Mouse (Mus musculus) testis, postnatal 14 days (tissue): ENCODE results near the gene Slc25a21.

ENCODE experiments used
- DNase-seq: peaks from one replicate; pipeline ENCODE4 v3.0.0; 2021; ENCODE audit warnings: low spot score

Slc25a21 gene

GRCm38 (mm10) chr12:57016324-57016723 lies 180.9 kb downstream of the Slc25a21 start:
- no peak for DNase-seq

GRCm38 (mm10) chr12:57009010-57009409 lies 188.3 kb downstream of the Slc25a21 start:
- DNase-seq, result no peak

DNA sequence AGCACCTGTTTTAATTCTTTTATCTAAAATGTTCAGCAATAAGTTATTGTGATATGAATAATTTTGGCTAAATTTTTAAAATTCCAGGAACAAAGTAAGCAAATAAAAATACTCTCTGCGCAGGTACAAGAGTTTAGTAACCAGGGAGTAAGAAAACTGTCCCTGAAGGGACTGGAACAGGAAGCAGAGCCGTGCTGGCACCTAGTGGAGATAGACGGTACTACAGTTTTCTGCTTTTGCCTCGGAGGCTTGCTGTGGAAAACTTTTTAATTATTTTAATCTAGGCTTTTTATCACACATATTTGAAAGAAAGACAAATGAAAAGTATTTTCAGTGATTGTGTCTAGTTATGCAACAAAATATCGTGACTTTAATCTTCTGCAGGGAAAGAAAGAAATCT lies 211.2 kb downstream of the Slc25a21 start:
- peak; percentile 15 for DNase-seq

DNA sequence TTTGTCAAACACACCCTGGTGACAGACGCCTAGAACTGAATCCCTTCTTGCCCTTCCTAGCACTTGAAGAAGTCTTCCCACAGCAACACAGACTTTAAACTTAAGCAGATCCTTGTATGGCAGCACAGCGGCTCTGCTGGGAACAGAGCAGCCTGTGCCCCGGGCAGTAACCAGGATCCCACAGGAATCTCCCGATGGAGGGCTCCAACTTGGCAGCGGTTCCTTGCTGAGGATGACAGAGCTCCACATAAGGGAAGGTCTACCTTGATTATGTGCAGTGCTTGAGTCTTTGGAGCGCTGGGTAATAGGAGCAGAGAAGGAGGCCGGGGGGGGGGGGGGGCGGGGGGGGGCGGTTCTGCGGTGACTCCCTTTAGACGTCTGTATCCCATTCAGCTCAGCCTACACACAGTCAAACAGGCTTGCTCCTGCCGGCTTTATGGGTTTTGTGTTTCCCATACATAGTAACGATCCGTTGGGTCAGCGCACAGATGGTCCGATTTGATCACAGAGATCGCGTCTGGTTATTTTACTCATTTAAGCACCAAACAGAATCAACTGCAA lies 215.1 kb downstream of the Slc25a21 start:
- DNase-seq, result no peak

- DNase-seq, result no peak
Observed at GRCm38 (mm10) chr12:56975256-56975655, 222.0 kb downstream of the Slc25a21 start.

- DNase-seq, result no peak
Observed at GRCm38 (mm10) chr12:56963236-56963635, 234.0 kb downstream of the Slc25a21 start.

DNA sequence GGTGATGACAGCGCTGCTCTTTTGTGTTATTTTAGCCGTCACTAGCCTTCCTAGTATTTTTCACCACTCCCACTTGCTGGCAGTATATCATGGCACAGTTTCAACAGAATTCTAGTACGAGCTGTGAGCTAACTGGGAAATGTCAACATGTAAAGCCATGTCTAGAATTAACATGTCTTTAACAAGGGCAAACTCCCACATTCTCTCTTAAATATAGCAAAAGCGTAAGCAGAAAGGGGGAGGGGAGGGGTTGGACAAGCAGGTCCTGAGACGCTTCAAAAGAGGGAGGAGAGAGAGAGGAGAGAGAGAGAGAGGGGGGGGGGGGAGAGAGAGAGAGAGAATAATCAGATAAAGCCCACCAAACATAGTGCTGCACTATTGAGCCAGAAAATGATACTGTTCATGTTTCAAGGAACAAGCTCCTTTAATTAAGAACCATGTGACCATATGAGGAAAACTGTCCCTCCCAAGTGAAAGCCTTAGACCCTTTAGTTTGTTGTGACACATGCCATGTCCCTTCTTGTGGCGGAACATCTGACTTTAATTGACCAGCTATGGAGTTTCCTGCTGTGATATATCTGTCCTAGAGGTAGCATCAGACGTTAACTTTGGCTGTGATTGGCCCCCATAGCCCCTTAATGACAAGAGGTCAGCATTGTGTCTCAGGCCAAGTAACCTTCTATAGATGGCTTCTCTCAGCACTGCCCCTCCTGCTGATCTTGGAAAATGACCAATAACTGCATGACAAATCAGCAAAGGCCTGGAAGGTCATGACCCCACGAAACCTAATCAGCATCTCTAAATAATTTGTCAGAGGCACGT lies 237.8 kb downstream of the Slc25a21 start:
- DNase-seq, result no peak

DNA sequence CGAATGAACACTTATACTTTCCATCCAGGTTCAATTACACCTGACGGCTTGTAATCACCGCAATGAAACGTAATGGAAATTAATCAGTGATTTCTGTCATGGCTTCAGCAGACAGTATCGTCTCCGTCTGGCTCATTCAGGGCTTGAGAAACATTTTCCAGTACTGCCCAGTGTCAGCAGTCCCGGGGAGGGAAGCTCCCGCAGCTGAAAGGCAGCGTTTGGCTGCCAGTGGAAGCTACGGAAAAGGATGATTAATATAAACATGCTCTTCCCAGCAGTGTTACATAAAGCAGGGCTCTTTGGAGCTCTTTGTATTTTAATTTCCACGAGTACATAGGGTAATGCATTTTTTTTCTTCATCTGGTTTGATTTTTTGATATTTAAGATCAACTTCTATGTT lies 239.0 kb downstream of the Slc25a21 start:
- no peak for DNase-seq

- DNase-seq, result no peak
Observed at GRCm38 (mm10) chr12:56951749-56952657, 245.3 kb downstream of the Slc25a21 start.

DNA sequence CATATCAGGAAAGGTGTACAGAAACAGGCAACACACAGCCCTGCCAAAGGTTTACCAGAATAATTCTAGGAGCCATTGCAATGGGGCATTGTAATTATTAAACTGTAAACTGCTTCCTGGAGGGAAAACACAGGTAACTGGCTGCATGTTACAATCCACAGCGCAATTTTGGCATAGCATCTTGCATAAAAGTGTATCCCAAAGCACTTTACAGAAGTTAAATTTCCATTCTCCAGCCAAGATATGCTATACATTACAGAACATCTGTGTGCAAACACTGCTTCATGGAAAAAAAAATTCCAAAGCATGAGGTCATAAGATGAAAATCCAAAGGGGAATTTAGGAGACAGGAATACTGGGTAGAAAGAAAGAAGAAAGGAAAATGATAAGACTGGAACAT lies 253.0 kb downstream of the Slc25a21 start:
- no peak for DNase-seq

DNA sequence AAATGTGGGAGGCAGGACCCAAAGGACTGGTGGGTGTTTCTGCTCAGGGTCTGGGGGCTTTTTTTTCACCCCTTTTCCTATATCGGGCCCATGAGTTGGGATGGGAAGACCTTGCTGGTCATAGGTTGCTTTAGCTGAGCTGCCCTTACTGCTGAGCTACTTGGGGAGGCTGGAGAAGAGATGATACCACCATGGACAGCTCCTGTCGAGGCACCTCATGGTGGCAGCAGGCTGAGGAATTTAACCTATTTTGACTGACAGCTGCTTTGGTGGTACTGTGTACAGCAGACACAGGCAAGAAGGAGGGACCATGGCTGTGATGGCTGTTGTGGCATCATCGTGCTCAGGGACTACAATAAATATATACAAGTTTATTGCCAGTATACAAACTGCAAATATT lies 256.4 kb downstream of the Slc25a21 start:
- no peak for DNase-seq

GRCm38 (mm10) chr12:56918145-56918544 lies 279.1 kb downstream of the Slc25a21 start:
- DNase-seq, result no peak

GRCm38 (mm10) chr12:56906476-56906875 lies 290.8 kb downstream of the Slc25a21 start:
- DNase-seq, result no peak

- DNase-seq, result no peak
Observed at GRCm38 (mm10) chr12:56905652-56906305, 291.5 kb downstream of the Slc25a21 start.

DNA sequence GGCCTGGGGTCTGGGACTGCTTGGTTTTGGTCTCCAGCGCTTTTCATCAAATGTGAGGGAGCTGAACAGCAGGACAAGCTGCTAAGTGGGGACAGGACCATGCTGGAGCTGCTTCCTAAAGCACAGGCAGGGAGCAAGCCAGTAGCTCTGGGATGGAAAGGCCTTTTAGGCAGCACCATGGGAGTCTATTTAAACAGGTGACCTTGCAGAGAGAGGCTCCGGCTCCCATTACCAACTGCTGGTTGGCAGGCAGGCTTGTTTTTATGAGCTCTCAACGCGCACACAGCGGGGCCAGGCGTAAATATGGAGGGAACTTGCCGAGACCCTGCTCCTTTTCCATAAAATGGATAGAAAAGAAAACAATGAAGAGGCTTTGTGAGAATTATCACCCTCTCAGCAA lies 292.1 kb downstream of the Slc25a21 start:
- DNase-seq, result no peak

DNA sequence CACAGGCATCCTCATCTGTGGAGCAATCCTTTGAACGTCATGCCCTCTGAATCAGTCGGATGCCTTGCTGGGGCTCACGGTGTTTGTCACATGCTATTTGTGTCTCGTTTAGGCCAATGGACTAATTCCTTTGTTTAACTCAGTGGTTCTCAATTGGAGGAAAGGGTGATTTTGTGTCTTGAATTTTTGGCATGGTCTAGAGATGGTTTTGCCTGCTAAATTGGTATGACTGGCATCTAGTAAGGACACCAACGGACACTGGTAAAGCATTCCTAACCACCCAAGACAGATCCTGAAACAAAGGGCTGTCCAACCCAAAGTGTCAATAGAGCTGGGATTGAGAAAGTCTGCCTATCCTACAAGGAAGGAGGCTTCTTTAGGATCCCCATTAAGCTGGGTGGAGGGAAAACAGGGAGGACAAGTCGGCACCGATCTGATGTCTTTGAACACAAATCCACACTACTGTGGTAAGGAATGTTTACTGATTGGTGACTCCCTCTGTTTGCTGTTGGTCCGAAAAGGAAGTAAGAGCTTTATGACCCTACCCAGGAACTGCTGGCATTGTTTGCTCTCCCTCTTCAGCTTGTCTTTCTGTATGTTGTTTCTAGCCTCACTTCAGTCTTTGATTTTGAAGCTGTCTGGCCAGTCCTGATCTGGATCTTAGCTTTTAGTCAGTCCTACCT lies 294.4 kb downstream of the Slc25a21 start:
- DNase-seq, result no peak

- no peak for DNase-seq
Observed at GRCm38 (mm10) chr12:56897976-56898375, 299.3 kb downstream of the Slc25a21 start.

DNA sequence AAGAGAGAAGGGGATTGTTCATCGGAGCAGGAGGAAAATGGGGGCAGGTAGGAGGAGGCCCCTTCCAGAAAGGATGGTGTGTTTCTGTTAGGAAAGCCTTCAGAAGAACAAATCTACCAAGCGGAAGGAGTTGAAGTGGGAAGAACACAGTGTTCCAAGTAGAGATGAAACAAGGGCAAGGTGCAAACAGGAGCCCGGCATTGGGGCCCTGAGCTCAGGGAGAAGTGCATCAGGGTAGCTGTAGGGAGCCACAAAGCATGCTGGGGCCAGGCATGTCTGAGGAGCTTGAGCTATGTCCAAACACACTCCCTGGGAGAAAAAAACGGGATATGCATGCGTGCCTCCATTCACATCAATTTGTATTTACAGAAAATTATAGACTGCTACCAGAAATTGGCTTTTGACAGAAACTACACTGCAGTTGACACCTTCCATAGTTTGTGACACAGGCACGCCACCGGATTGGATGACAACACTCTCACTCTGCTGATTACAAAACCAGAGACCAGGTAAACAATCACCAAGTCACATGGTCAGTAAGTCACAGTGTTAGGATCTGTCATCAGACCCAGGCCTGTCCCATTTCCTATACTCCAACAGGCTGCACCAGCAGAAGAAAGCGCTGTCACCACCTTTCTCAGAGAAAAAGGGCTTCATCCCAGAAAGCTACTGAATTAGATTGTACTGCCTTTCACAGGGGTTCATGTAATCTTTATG lies 299.9 kb downstream of the Slc25a21 start:
- DNase-seq, result no peak

GRCm38 (mm10) chr12:56894963-56895362 lies 302.3 kb downstream of the Slc25a21 start:
- no peak for DNase-seq

- DNase-seq, result no peak
Observed at GRCm38 (mm10) chr12:56890891-56891726, 306.2 kb downstream of the Slc25a21 start.
